ENCODE assay signal across 9 mouse cellular contexts in genomic region chr17:47888155-47888455, GRCm38 (mm10). TPM values are rescaled to one million over a fixed set of nuclear protein-coding genes. Genes with fewer than 3 reads are reported as not detected.
A peak's percentile ranks its signal among the peaks of the same experiment; 100 is the strongest.
DNase-seq lines count a peak whose midpoint lies in the region; ATAC-seq and TF ChIP-seq lines count a peak whose summit lies in the region.
"Had no signal": no experiment of that assay in that cellular context is flagged by ENCODE, and none has a peak within 500 bp of the region (broad histone marks: within the 10 kb centered on the region; RNA-seq: fewer than 3 reads in every experiment).

No protein-coding gene starts in this region.

- ATAC-seq in forebrain, embryonic 13.5 days: no peak; the same call in 1 of the 2 replicates
- ATAC-seq in limb, embryonic 13.5 days (ENCODE audit: low FRiP score, low read depth): peak; percentile 30; the same call in 1 of the 2 replicates
- ATAC-seq in stomach, embryonic 16.5 days (ENCODE audit: insufficient read depth, low FRiP score): peak; percentile 59

- no peak for TF ChIP-seq CTCF in thymus, adult 2 months (IDR thresholded peaks at IDR 0.05; ENCODE audit: borderline replicate concordance, control insufficient read depth, extremely low read depth, insufficient read depth, low read length, poor library complexity)

- DNase-seq in thymus, adult 2 months: no peak
- no peak for DNase-seq in thymus, adult 18-20 months
- no peak for DNase-seq in left cerebral cortex, postnatal 36 days (ENCODE audit: low spot score in 2 of 2)
- DNase-seq in layer of hippocampus, postnatal 25 days (ENCODE audit: extremely low spot score in 1 of 2, low spot score in 1 of 2): no peak
- DNase-seq: lung, postnatal 4 days; right cerebral cortex, adult 18-20 months had no signal

- no peak for TF ChIP-seq POLR2A in thymus, adult 2 months (IDR thresholded peaks at IDR 0.05; ENCODE audit: control insufficient read depth, extremely low read depth, insufficient read depth, low read length, poor library complexity)

- intact Hi-C loops in left cerebral cortex, postnatal 36 days (cut with DNase I): no loop called here

- H3K4me3 ChIP-seq in thymus, adult 2 months (ENCODE audit: control insufficient read depth, insufficient read depth, low read length): 0 out of 2 replicates have a peak overlapping the region, but pooled peaks have one; percentile 7
- H3K4me3 ChIP-seq in forebrain, embryonic 13.5 days: no peak overlapping the region
- no peak overlapping the region for H3K4me3 ChIP-seq in limb, embryonic 13.5 days
- H3K4me3 ChIP-seq in stomach, embryonic 16.5 days (replicated peaks; ENCODE audit: low read length): no peak overlapping the region

- H3K9me3 ChIP-seq in forebrain, embryonic 13.5 days (replicated peaks): no peaks in the 10 kb centered on the region
- H3K9me3 ChIP-seq in limb, embryonic 13.5 days: no peaks in the 10 kb centered on the region
- H3K9me3 ChIP-seq in stomach, embryonic 16.5 days (replicated peaks; ENCODE audit: control insufficient read depth, low read length): no peaks in the 10 kb centered on the region

- no peak overlapping the region for H3K4me2 ChIP-seq in forebrain, embryonic 13.5 days
- H3K4me2 ChIP-seq in limb, embryonic 13.5 days (replicated peaks): peak overlapping the region; percentile 17
- H3K4me2 ChIP-seq in stomach, embryonic 16.5 days (ENCODE audit: low read depth, low read length): peak overlapping the region; percentile 27; the same call in 1 of the 2 replicates

- 68% methylated on average over 6 of the region's 6 CpGs for WGBS in thymus, adult 2 months
- WGBS in forebrain, embryonic 13.5 days: 15% methylated on average over 6 of the region's 6 CpGs
- WGBS in limb, embryonic 13.5 days: 9% methylated on average over 6 of the region's 6 CpGs
- WGBS in stomach, embryonic 16.5 days: 9% methylated on average over 6 of the region's 6 CpGs

- H3K9ac ChIP-seq in forebrain, embryonic 13.5 days: no peak overlapping the region
- 0 out of 2 replicates have a peak overlapping the region, but pooled peaks have one; percentile 39 for H3K9ac ChIP-seq in limb, embryonic 13.5 days
- peak overlapping the region; percentile 55 for H3K9ac ChIP-seq in stomach, embryonic 16.5 days (ENCODE audit: low read length)

- peaks cover 37% of the 10 kb centered on the region for H3K4me1 ChIP-seq in thymus, adult 2 months (replicated peaks; ENCODE audit: control insufficient read depth, insufficient read depth, low read length)
- H3K4me1 ChIP-seq in forebrain, embryonic 13.5 days: peaks cover 44% of the 10 kb centered on the region
- H3K4me1 ChIP-seq in limb, embryonic 13.5 days: peaks cover 48% of the 10 kb centered on the region
- H3K4me1 ChIP-seq in stomach, embryonic 16.5 days (ENCODE audit: control insufficient read depth, insufficient read depth, low read length): peaks cover 34% of the 10 kb centered on the region

- H3K27ac ChIP-seq in thymus, adult 2 months (ENCODE audit: control insufficient read depth, insufficient read depth, low read length): peak overlapping the region; percentile 60; the same call in 1 of the 2 replicates
- H3K27ac ChIP-seq in forebrain, embryonic 13.5 days: peak overlapping the region; percentile 83
- peak overlapping the region; percentile 65; the same call in 1 of the 2 replicates for H3K27ac ChIP-seq in limb, embryonic 13.5 days
- peak overlapping the region; percentile 92 for H3K27ac ChIP-seq in stomach, embryonic 16.5 days (ENCODE audit: low read length)

- H3K27me3 ChIP-seq in thymus, adult 2 months (ENCODE audit: control insufficient read depth, insufficient read depth, low read length): no peaks in the 10 kb centered on the region
- peaks cover 2% of the 10 kb centered on the region; the same call in 1 of the 2 replicates for H3K27me3 ChIP-seq in forebrain, embryonic 13.5 days
- H3K27me3 ChIP-seq in limb, embryonic 13.5 days: no peaks in the 10 kb centered on the region
- H3K27me3 ChIP-seq in stomach, embryonic 16.5 days (ENCODE audit: control insufficient read depth, insufficient read depth, low read length): no peaks in the 10 kb centered on the region

- H3K36me3 ChIP-seq in thymus, adult 2 months (ENCODE audit: control insufficient read depth, insufficient read depth, low read length): no peaks in the 10 kb centered on the region
- peaks cover 23% of the 10 kb centered on the region for H3K36me3 ChIP-seq in forebrain, embryonic 13.5 days (ENCODE audit: poor library complexity, severe bottlenecking)
- peaks cover 83% of the 10 kb centered on the region for H3K36me3 ChIP-seq in limb, embryonic 13.5 days
- no peaks in the 10 kb centered on the region for H3K36me3 ChIP-seq in stomach, embryonic 16.5 days (ENCODE audit: control insufficient read depth, insufficient read depth, low read length)

RNA-seq across cellular contexts. Expression of gene Foxp4, which starts 36.3 kb away (rescaled TPM):
- 194 and 212 TPM in 2 replicates for polyA plus RNA-seq in thymus, adult 2 months (2012; rRNA removed)
- 13.4 and 15.6 TPM in 2 replicates for polyA plus RNA-seq in forebrain, embryonic 13.5 days (2015; fragmentation: Nextera tagmentation; extraction: Ambion mirVana)
- polyA plus RNA-seq in limb, embryonic 13.5 days (2015; fragmentation: Nextera tagmentation; extraction: Ambion mirVana): 25.9 and 30.2 TPM in 2 replicates
- 10.5 and 13.9 TPM in 2 replicates for polyA plus RNA-seq in stomach, embryonic 16.5 days (2015; fragmentation: Nextera tagmentation; extraction: Ambion mirVana)
- 10 to 100 TPM; 44.1 to 55.9 TPM for total RNA-seq in left cerebral cortex, postnatal 36 days (2021)
- 10 to 100 TPM; 40.3 to 50.2 TPM for total RNA-seq in layer of hippocampus, postnatal 25 days (2021)

RNA-seq across cellular contexts. Expression of gene Mdfi, which starts 53.6 kb away (rescaled TPM):
- 18.9 and 19.8 TPM in 2 replicates for polyA plus RNA-seq in thymus, adult 2 months (2012; rRNA removed)
- 2.6 and 3.1 TPM in 2 replicates for polyA plus RNA-seq in forebrain, embryonic 13.5 days (2015; fragmentation: Nextera tagmentation; extraction: Ambion mirVana)
- polyA plus RNA-seq in limb, embryonic 13.5 days (2015; fragmentation: Nextera tagmentation; extraction: Ambion mirVana): 30.9 and 33.9 TPM in 2 replicates
- polyA plus RNA-seq in stomach, embryonic 16.5 days (2015; fragmentation: Nextera tagmentation; extraction: Ambion mirVana): 10.4 and 11.2 TPM in 2 replicates
- 1 to 10 TPM in 1 of 2 experiments, under 1 TPM in 1; 0.81 to 1.1 TPM for total RNA-seq in left cerebral cortex, postnatal 36 days (2021)
- total RNA-seq in layer of hippocampus, postnatal 25 days (2021): 1 to 10 TPM; 1.4 to 1.5 TPM
